Mouse (Mus musculus) stomach, embryonic 15.5 days (tissue): ENCODE data around the gene Cdc42ep2. TPM values are rescaled to one million over a fixed set of nuclear protein-coding genes. Genes with fewer than 3 reads are reported as not detected.

Experiments
- ATAC-seq: fragments of 200-750 bp; cut with Nextera tagmentation; 2 replicates; pipeline ENCODE4 v1.8.0; 2017; ENCODE audit warnings: low read depth, moderate number of reproducible peaks, moderate TSS enrichment; ENCODE audit not compliant: insufficient read depth, low FRiP score
- H3K27ac ChIP-seq: fragments of 300-500 bp; sonication (generic); 2 replicates; pipeline ENCODE4 v1.5.1; 2015; ENCODE audit warnings: mild to moderate bottlenecking, inconsistent platforms
- H3K27me3 ChIP-seq: fragments of 300-500 bp; sonication (generic); replicated peaks from 2 replicates; pipeline ENCODE4 v1.6.1; 2015; ENCODE audit warnings: inconsistent platforms
- H3K36me3 ChIP-seq: fragments of 300-500 bp; sonication (generic); 2 replicates; pipeline ENCODE4 v1.6.1; 2015; ENCODE audit warnings: inconsistent platforms
- H3K4me1 ChIP-seq: fragments of 300-500 bp; sonication (generic); 2 replicates; pipeline ENCODE4 v1.6.1; 2015; ENCODE audit warnings: inconsistent platforms
- H3K4me2 ChIP-seq: fragments of 300-500 bp; sonication (generic); 2 replicates; pipeline ENCODE4 v1.6.1; 2015; ENCODE audit warnings: mild to moderate bottlenecking, inconsistent platforms
- H3K4me3 ChIP-seq: fragments of 300-500 bp; sonication (generic); replicated peaks from 2 replicates; pipeline ENCODE4 v1.5.1; 2015; ENCODE audit warnings: inconsistent platforms
- H3K9ac ChIP-seq: fragments of 300-500 bp; sonication (generic); 2 replicates; pipeline ENCODE4 v1.6.1; 2015; ENCODE audit warnings: inconsistent platforms
- H3K9me3 ChIP-seq: fragments of 300-500 bp; sonication (generic); 2 replicates; pipeline ENCODE4 v1.6.1; 2016; ENCODE audit warnings: inconsistent platforms
- WGBS: fragments of 180-500 bp; shearing (Covaris S2); methylation state at CpG from one replicate; pipeline ENCODE4 v1.1.7; 2015; 5-methylcytosine and 5-hydroxymethylcytosine counted together
- polyA plus RNA-seq: library from polyadenylated mRNA; unstranded; fragments of >200 nt; fragmentation: Nextera tagmentation; extraction: Ambion mirVana; gene quantifications from 2 replicates; pipeline ENCODE4 v1.2.1, GENCODE M21; 2015

Cdc42ep2 gene
- polyA plus RNA-seq, 1 experiment from 2014 or later: 11.0 TPM

- WGBS: 52% methylated on average over 4 of the region's 4 CpGs
- 0 out of 2 replicates have a peak, but pooled peaks cover 11% of the 10 kb centered on the region for H3K36me3 ChIP-seq
- no peak overlapping the region for H3K4me3 ChIP-seq
- H3K9me3 ChIP-seq: no peaks in the 10 kb centered on the region
- H3K9ac ChIP-seq: no peak overlapping the region
- peaks cover 45% of the 10 kb centered on the region for H3K4me1 ChIP-seq
- peak overlapping the region; percentile 75 for H3K27ac ChIP-seq
- H3K4me2 ChIP-seq: no peak overlapping the region
- H3K27me3 ChIP-seq: no peaks in the 10 kb centered on the region
- ATAC-seq: peak; percentile 38; the same call in 1 of the 2 replicates
Observed at GRCm38 (mm10) chr19:5940173-5940572, 15.6 kb upstream of the Cdc42ep2 start.

DNA sequence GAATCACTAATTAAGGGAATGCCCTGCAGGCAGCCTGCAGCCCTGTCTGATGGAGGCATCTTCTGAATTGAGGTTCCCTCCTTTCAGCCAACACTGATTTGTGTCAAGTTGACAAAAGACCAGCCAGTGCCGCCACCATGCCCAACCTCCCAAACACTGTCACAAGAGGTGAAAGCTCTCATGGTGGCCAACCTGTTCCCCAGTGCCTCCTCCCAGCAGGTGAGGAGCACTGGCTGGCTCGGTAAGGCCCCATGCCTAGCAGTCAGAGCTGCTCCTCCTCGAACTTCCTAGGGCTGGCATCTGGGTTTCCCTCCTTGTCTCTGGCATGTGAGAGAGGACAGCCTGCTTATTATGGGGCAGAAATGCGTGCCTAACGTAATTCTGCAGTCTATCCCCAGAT, 15.1 kb upstream of the Cdc42ep2 start:
- WGBS: 84% methylated on average over 5 of the region's 5 CpGs
- Histone ChIP-seq H3K4me1 (peaks cover 45% of the 10 kb centered on the region), H3K4me2 (no peak overlapping the region), H3K9ac (no peak overlapping the region), H3K4me3 (no peak overlapping the region), H3K27ac (peak overlapping the region; percentile 75), H3K9me3 (no peaks in the 10 kb centered on the region), H3K27me3 (no peaks in the 10 kb centered on the region), H3K36me3 (0 out of 2 replicates have a peak, but pooled peaks cover 11% of the 10 kb centered on the region)
- ATAC-seq: no peak

DNA sequence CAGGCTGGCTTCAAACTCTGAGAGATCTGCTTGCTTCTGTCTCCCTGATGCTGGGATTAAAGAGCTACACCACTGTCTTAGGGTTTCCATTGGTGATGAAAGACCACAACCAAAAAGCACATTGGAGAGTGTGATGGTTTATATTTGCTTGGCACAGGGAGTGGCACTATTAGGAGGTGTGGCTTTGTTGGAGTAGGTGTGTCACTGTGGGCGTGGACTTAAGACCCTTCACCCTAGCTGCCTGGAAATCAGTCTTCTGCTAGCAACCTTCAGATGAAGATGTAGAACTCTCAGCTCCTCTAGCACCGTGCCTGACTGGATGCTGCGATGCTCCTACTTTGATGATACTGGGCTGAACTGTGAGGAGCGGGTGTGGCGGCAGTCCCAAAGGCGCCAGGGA, 13.9 kb upstream of the Cdc42ep2 start:
- 0 out of 2 replicates have a peak, but pooled peaks cover 11% of the 10 kb centered on the region for H3K36me3 ChIP-seq
- H3K4me1 ChIP-seq: peaks cover 44% of the 10 kb centered on the region
- WGBS: 81% methylated on average over 6 of the region's 6 CpGs
- H3K27me3 ChIP-seq: no peaks in the 10 kb centered on the region
- H3K4me2 ChIP-seq: no peak overlapping the region
- no peaks in the 10 kb centered on the region for H3K9me3 ChIP-seq
- ATAC-seq: no peak
- no peak overlapping the region for H3K4me3 ChIP-seq
- no peak overlapping the region for H3K9ac ChIP-seq
- H3K27ac ChIP-seq: no peak overlapping the region

GRCm38 (mm10) chr19:5937836-5938406, 13.3 kb upstream of the Cdc42ep2 start:
- Histone ChIP-seq H3K4me3 (no peak overlapping the region), H3K9ac (no peak overlapping the region), H3K4me2 (no peak overlapping the region), H3K36me3 (0 out of 2 replicates have a peak, but pooled peaks cover 11% of the 10 kb centered on the region), H3K9me3 (no peaks in the 10 kb centered on the region), H3K27ac (peak overlapping the region; percentile 9), H3K4me1 (peaks cover 44% of the 10 kb centered on the region), H3K27me3 (no peaks in the 10 kb centered on the region)
- WGBS: 22% methylated on average over 14 of the region's 14 CpGs
- no peak for ATAC-seq

GRCm38 (mm10) chr19:5937095-5937835, 12.6 kb upstream of the Cdc42ep2 start:
- Histone ChIP-seq H3K9ac (no peak overlapping the region), H3K27ac (peak overlapping the region; percentile 9), H3K9me3 (no peaks in the 10 kb centered on the region), H3K4me1 (peaks cover 44% of the 10 kb centered on the region), H3K27me3 (no peaks in the 10 kb centered on the region), H3K4me2 (no peak overlapping the region), H3K36me3 (0 out of 2 replicates have a peak, but pooled peaks cover 11% of the 10 kb centered on the region), H3K4me3 (no peak overlapping the region)
- 65% methylated on average over 21 of the region's 21 CpGs for WGBS
- ATAC-seq: no peak

DNA sequence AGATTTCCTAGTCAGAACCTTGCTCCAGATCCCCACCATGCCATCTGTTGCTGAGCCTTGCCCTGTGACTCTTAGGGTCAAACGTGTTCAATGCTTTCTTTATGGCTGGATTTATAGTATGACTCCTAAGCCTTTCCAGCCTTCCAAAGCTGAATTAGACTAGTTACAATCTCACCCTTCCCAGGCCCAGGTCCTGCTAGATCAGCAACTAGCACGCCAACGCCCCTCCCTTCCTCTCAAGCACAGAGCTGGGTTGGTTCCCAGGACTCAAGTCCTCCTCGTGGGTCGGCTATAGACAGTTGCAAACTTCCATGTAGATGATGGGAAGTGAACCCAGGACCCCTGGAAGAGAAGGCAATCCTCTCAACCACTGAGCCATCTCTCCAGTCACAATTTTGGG, 11.1 kb upstream of the Cdc42ep2 start:
- Histone ChIP-seq H3K4me2 (peak overlapping the region; percentile 22), H3K36me3 (0 out of 2 replicates have a peak, but pooled peaks cover 8% of the 10 kb centered on the region), H3K27me3 (no peaks in the 10 kb centered on the region), H3K27ac (peak overlapping the region; percentile 78), H3K4me3 (no peak overlapping the region), H3K9ac (no peak overlapping the region), H3K4me1 (peaks cover 43% of the 10 kb centered on the region), H3K9me3 (no peaks in the 10 kb centered on the region)
- ATAC-seq: no peak
- WGBS: 51% methylated on average over 5 of the region's 5 CpGs

GRCm38 (mm10) chr19:5935266-5935665, 10.7 kb upstream of the Cdc42ep2 start:
- H3K4me3 ChIP-seq: no peak overlapping the region
- peak overlapping the region; percentile 22 for H3K4me2 ChIP-seq
- peak overlapping the region; percentile 78 for H3K27ac ChIP-seq
- H3K9ac ChIP-seq: no peak overlapping the region
- no peaks in the 10 kb centered on the region for H3K27me3 ChIP-seq
- ATAC-seq: peak; percentile 79
- peaks cover 44% of the 10 kb centered on the region for H3K4me1 ChIP-seq
- 0 out of 2 replicates have a peak, but pooled peaks cover 8% of the 10 kb centered on the region for H3K36me3 ChIP-seq
- H3K9me3 ChIP-seq: no peaks in the 10 kb centered on the region
- WGBS: 20% methylated on average over 3 of the region's 3 CpGs

DNA sequence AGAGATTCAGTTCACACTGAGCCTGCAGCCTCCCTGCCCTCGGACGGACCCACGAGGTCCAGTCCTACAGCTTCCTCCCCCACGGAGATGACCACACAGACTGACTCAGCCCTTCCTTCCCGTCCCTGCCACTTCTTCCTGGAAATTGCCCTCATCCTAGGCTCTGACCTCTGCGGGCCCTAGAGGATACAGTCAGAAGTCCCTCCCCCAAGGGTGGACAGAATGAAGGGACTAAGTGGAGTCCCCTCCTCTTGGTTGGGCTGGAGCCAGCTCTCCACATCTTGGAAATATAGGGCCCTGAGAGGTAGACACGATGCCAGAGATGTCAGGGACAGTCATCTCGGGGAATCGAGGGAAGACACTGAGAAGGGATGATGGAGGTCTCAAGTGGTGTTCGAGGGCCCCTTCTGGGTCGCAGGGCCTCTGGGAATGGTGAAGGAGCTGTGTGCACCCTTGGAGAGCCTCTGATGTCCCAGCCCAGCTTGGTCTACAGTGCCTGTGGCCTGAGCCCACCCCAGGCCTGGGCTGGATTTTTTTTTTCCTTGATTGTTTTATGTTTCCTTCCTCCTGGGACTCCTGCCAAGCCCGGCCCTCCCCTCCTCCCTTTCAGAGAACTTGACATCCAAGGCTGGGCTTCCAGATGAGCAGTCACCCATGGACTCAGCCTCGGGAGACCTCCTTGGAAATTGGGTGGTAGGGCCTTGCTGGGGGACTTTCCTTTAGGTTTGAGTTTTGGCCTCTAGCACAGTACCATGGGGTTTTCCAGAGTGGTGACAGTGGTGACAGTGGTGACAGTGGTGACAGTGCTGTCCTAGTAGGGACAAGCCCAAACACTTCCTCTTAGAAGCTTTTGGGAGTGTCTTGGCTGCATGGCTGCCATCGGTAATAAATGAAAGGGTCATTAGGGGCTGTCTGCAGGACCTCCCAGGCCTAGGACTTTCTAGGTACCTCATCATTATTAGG, 5.3 kb upstream of the Cdc42ep2 start:
- ATAC-seq: no peak
- H3K4me2 ChIP-seq: no peak overlapping the region
- no peaks in the 10 kb centered on the region for H3K27me3 ChIP-seq
- WGBS: 49% methylated on average over 14 of the region's 14 CpGs
- no peak overlapping the region for H3K9ac ChIP-seq
- H3K9me3 ChIP-seq: no peaks in the 10 kb centered on the region
- peaks cover 26% of the 10 kb centered on the region for H3K4me1 ChIP-seq
- H3K4me3 ChIP-seq: no peak overlapping the region
- peak overlapping the region; percentile 42 for H3K27ac ChIP-seq
- H3K36me3 ChIP-seq: no peaks in the 10 kb centered on the region

- no peak for ATAC-seq
- H3K36me3 ChIP-seq: no peaks in the 10 kb centered on the region
- no peak overlapping the region for H3K4me3 ChIP-seq
- H3K9me3 ChIP-seq: no peaks in the 10 kb centered on the region
- 50% methylated on average over 3 of the region's 3 CpGs for WGBS
- no peak overlapping the region for H3K27ac ChIP-seq
- H3K4me2 ChIP-seq: no peak overlapping the region
- H3K4me1 ChIP-seq: peaks cover 27% of the 10 kb centered on the region
- H3K27me3 ChIP-seq: no peaks in the 10 kb centered on the region
- no peak overlapping the region for H3K9ac ChIP-seq
Observed at GRCm38 (mm10) chr19:5928546-5928945, 3.9 kb upstream of the Cdc42ep2 start.

GRCm38 (mm10) chr19:5928104-5928503, 3.5 kb upstream of the Cdc42ep2 start:
- no peak for ATAC-seq
- Histone ChIP-seq H3K27me3 (no peaks in the 10 kb centered on the region), H3K9ac (no peak overlapping the region), H3K36me3 (no peaks in the 10 kb centered on the region), H3K4me1 (peaks cover 28% of the 10 kb centered on the region), H3K4me2 (no peak overlapping the region), H3K27ac (no peak overlapping the region), H3K4me3 (no peak overlapping the region), H3K9me3 (no peaks in the 10 kb centered on the region)
- 65% methylated on average over 6 of the region's 6 CpGs for WGBS

- Histone ChIP-seq H3K27ac (no peak overlapping the region), H3K4me1 (peaks cover 33% of the 10 kb centered on the region), H3K9ac (no peak overlapping the region), H3K4me2 (no peak overlapping the region), H3K27me3 (no peaks in the 10 kb centered on the region), H3K36me3 (no peaks in the 10 kb centered on the region), H3K9me3 (no peaks in the 10 kb centered on the region), H3K4me3 (no peak overlapping the region)
- 80% methylated on average over 8 of the region's 8 CpGs for WGBS
- no peak for ATAC-seq
Observed at GRCm38 (mm10) chr19:5927532-5927931, 2.9 kb upstream of the Cdc42ep2 start.
